Mouse (Mus musculus) liver, postnatal 0 days (tissue): ENCODE results near the gene 2010111I01Rik.

Source experiments
- CTCF ChIP-seq: sonication (generic); IDR thresholded peaks from 2 replicates; pipeline ENCODE4 v1.5.1; 2016; ENCODE audit warnings: antibody characterized with exemption, low read depth
- EP300 ChIP-seq: IDR thresholded peaks from 2 replicates; pipeline ENCODE4 v1.6.1; 2016; ENCODE audit warnings: antibody characterized with exemption, low read depth, mild to moderate bottlenecking

- TF ChIP-seq CTCF (peak; percentile 87), EP300 (no peak)
These were observed 391.9 kb downstream of the 2010111I01Rik start for GRCm38 (mm10) chr13:63356558-63356957.
